Mouse (Mus musculus) T-helper 1 cell (primary cell): ENCODE data around the gene Tma7.

Source experiments
- in situ Hi-C: fragments of 300-600 bp; cut with MboI, MseI; formaldehyde crosslinking; loops from one replicate; pipeline ENCODE4 v1.15.1; 2025; ENCODE audit warnings: high pct_unique_total_duplicates

Tma7 gene

DNA sequence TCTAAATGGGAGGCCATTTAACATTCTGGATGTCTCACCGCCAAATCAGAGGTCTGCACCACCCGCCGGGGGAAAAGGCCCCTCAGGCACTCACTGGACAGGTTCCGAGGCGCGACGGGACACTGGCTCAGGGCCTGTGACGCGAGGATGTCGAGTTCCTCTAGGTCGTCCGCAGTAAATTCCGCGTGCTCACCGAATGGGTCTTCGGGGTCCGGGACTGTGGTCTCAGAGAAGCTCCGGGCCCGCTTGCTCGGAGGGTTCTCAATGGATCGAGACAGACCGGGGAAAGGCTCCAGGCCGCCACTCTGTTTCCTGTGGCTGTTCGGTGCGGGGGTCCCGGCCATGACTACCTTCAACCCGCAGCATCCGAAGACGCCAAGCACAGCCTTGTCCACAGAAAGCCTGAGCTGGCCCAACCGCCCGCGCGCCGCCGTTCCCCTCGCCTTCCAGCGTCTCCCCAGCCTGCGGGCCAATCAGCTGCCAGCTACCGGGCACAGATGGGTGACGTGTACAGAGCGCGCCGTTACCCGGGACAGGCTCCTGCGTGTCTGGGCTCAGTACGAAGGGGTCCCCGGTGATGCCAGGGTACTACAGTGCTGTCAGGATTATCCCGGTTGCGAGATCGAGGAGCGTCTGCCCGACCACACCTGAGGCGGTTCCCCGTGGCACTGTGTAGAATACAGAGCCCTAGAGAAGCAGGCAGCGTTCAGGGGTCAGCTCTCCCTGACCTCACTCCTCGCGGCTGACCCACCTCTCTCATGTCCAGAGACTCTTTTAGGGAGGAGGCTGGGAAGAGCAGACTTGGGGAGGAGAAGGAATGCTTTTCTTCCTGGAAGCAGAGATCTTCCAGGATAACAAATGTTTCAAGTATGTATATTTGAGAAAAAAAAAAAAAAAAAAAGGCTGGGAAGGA is 8.5 kb downstream of the Tma7 start, which contains the start of gene Atrip:
Atrip (minus strand) TSS at position 464 of the 913 bp plus-strand sequence.
- in situ Hi-C loops: loop anchor here (25.0 kb wide), 2 partner anchors 737 to 1737 kb away; partner anchors contain the start of genes 6430571L13Rik, Gpx1, Hemk1 and Usp4

DNA sequence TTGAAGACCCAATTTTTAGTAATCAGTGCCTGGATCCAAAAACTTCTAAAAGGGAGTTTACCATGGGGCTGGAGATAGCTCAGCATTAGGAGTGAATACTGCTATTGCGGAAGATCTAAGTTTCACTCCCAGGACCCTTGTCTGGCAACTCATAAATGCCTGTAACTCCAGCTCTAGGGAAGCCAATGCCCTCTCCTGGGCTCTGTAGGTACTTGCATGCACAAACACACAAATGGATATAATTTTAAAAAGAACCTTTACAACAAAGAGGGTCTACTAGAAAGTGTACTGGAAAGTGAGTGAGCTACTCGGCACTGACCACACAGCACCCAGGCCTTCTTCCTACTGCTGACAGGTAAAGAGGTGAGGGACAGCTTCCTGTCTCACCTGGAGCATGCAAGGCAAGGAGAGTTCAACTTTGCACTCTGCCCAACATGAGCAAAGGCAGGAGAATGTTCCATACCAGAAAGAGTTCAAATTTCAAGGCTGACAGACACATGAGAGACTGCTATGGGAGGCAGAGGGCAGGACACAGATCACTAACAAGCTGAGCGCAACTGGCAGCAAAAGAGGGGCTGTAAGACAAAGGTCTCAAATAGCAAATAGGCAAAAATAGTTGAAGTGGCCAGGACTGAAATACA is 14.2 kb downstream of the Tma7 start:
- in situ Hi-C loops: loop anchor here (25.0 kb wide), 2 partner anchors 731 to 1731 kb away; partner anchors contain the start of genes 6430571L13Rik, Gpx1, Hemk1 and Usp4

DNA sequence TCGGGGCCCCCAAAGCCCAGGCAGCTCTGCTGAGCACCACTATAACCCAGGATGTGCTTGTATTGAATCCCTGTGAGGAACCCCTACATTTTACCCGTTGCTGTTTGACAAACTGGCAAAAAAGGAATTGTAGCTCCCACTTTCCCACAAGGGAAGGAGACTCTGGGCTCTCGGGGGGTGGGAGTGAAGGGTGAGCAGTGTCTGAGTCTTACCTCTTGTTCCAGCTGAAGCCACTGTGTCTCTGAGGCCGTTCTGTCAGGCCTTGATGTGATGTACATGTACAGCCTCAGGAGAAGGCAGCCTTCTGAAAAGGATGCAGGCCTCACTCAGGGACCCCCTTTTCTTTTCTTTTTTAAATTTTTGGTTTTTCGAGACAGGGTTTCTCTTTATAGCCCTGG is 21.5 kb downstream of the Tma7 start:
- in situ Hi-C loops: loop anchor here (25.0 kb wide), 2 partner anchors 724 to 1724 kb away; partner anchors contain the start of genes 6430571L13Rik, Gpx1, Hemk1 and Usp4

DNA sequence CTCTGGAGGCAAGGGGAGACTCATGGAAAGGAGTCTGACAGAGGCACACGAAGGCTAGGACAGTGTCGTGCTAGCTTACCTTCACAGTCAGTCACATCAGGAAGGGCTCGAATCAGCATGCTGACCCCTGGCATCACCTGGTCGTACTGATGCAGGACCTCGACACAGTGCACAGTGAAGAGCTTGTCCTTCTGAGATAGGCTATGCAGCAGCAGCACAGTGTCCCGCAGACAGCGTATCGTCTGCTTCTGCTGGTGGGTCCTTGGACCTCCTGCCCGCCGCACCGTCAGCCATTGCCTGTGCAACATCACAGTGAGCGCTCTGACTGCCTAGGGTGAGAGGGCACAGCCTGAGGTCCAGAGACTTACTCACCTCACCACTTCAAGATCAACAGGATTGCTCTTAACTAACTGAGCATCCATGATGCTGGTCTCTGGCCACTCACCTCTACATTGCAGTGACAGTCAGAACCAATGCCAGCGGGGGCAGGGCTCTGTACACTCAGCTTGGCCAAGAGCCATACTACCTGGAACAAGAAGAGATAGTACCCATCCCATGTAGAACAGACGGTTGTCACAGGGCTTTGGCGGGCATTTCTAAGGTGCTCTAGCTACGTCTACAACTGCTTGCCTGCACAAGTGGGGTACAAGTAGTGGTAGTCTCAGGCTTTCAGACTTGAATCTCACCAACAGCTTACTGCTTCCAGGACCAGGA is 22.0 kb downstream of the Tma7 start:
- in situ Hi-C loops: loop anchor here (25.0 kb wide), 2 partner anchors 723 to 1723 kb away; partner anchors contain the start of genes 6430571L13Rik, Gpx1, Hemk1 and Usp4

DNA sequence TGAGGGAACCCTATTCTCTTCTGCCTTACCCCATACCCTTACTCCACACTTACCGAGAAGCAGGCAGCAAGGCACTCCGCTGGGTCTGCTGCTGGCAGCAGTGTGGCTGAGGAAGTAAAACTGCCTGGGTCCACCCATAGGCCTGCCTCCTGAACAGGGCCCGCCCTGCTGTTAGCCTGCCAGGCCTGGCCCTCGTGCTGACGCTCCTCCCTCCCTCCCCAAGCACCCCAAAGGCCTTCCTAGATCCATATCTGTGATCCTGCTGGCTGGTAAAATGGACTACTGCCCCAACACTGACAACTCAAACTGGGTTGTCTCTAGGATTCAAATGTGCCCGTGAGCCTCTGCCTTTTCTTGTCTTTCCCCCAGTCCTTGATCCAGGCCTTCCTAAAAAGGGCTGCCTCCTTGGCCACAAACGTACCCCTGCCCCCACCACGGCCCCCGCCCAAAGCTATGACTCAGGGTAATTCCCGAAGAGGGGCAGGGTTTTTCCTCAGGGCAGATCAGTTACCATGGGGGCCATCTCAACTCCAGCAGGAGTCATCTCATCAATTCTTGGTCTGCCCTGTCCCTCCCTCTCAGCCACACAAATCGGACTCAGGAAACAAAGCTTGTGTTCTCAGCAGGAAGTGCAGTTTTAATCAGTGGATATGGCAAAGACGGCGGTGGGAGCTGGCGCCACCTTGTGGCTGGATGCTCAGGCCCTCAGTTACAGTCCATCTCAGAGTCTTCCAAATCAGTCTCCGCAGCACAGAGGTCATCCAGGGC is 23.1 kb downstream of the Tma7 start, which contains the start of gene Trex1:
Trex1 (minus strand) TSS at position 599 of the 768 bp plus-strand sequence.
- in situ Hi-C loops: loop anchor here (5.0 to 25.0 kb wide), 3 partner anchors 67 to 1722 kb away; partner anchors contain the start of genes 6430571L13Rik, Gpx1, Hemk1 and Pfkfb4

DNA sequence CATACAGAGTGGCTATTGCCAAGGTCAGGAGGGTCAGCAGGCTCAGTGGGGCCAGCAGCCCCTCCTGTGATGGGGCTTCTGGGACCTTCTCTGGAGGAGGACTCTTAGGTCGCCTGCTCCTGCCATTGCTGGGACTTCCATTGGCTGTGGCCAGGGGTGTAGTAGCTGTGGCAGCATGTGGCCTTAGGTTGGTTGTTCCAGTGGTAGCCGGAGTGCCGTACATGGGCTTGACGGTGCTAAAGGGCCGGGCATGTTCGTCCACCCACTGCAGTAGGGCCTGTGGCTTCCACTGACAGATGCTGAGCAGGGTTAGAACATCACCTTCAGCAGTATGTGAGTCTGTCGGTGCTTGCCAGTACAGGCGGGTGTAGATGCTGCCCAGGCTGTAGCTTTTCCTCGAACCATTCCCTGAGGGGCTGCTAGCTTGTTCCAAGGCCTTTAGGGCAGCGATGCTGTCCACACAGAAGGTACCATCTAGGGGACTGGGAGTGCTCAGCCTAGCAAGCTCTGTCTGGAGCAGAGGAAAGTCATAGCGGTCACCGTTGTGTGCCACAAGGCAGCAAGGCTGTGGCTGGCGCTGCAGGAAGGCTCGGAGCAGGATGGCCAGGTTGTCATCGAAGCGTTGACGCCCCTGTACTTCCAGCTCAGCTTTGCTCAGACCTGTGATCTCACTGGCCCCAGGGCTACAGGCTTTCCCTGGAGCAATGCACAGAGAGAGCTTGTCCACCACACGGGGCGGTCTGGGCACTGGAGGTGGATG is 24.2 kb downstream of the Tma7 start:
- in situ Hi-C loops: loop anchor here (5.0 to 25.0 kb wide), 3 partner anchors 66 to 1721 kb away; partner anchors contain the start of genes 6430571L13Rik, Gpx1, Hemk1 and Pfkfb4

DNA sequence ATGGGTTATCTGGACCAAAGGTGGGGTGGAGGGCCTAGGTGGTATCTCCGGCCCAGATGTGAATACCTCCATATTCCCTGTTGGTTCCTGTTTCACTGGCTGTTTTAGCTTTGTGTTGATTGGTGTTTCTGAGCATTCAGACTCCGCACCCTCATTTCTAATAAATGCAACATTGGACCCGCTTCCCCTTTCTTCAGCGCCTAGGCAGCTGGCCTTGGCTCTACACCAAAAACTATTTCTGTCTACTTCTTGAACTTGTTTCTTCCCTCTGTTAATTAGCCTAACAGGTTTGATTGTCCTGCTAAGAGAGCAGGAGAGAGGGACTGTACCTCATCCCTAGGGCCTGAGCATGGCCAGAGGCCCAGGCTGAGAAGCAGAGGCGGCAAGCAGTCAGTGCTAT is 24.8 kb downstream of the Tma7 start:
- in situ Hi-C loops: loop anchor here (5.0 to 25.0 kb wide), 3 partner anchors 65 to 1720 kb away; partner anchors contain the start of genes 6430571L13Rik, Gpx1, Hemk1 and Pfkfb4

DNA sequence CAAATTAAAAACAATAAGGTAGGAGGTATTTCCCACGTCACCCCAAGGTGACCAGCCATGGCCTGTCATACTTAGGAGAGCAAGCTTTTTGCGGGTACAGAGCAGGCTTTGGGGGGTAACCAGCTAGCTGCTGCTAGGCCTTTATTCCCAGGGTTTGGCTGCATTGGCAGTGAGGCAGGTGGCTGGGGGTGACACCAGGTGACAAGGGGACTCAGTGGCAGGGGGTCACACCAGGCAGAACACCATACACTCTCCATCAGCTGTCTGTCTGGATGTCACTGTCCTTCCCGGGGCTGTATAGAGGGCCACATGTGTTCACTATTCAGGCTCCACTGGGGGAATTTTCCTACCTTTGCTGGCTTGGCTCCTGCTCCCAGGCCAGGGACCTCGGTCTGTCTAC is 25.5 kb downstream of the Tma7 start:
- in situ Hi-C loops: loop anchor here (5.0 to 25.0 kb wide), 3 partner anchors 65 to 1720 kb away; partner anchors contain the start of genes 6430571L13Rik, Gpx1, Hemk1 and Pfkfb4

DNA sequence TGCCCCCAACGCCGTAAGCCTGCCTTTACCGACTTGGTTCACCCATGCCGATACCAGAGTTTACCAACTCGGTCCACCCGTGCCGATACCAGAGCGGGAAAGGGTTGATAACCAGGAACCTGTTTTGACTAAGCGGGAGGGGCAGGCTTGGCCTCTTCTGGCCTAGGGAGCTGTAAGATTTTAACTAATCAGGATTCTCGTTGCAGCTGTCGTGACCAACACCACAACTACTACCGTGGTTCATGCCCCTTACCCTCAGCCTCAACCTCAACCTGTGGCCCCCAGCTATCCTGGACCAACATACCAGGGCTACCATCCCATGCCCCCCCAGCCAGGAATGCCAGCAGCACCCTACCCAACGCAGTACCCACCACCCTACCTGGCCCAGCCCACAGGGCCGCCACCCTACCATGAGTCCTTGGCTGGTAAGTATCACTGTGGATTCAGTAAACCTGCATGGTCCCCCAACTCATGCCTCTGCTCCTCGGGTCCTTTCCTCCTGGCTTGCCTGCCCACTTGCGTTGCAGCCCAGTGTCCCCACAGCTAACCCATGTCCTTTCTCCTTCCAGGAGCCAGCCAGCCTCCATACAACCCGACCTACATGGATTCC is 26.2 kb downstream of the Tma7 start:
- in situ Hi-C loops: loop anchor here (5.0 to 25.0 kb wide), 3 partner anchors 64 to 1719 kb away; partner anchors contain the start of genes 6430571L13Rik, Gpx1, Hemk1 and Pfkfb4

DNA sequence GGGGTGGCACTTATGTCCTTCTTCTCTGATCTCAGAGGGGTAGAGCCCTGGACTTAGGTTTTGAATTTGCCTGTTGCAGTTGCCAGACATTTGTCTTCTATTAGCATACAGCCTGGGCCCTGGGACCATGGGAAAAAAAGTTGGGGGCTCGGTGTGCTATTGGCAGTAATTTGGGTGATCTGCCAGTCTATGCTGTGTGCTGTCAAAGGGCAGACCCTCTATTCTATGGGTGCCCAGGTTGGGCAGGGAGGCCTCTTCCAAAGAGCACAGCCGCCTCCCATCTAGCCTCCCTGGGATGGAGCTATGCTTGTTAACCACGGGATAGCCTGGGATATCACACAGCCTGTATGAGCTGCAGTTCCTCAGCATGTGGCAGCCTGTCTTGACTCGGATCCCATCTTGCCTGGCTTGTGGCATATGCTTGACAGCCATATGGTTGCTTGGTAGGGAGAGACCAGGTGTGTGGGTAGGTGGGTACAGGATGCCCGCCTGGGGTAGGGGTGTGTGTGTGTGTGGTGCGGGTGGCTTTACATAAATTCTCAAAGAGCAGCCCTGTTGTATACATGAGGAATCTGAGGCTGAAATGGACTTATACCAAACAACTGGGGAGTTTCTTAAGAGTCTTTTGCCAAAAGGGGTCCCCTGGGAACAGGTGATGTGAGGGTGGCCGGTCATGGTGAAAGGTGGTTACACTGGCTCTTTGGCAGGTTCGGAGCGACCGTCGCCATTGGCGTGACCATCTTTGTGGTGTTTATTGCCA is 26.9 kb downstream of the Tma7 start:
- in situ Hi-C loops: loop anchor here (5.0 to 25.0 kb wide), 3 partner anchors 63 to 1718 kb away; partner anchors contain the start of genes 6430571L13Rik, Gpx1, Hemk1 and Pfkfb4

DNA sequence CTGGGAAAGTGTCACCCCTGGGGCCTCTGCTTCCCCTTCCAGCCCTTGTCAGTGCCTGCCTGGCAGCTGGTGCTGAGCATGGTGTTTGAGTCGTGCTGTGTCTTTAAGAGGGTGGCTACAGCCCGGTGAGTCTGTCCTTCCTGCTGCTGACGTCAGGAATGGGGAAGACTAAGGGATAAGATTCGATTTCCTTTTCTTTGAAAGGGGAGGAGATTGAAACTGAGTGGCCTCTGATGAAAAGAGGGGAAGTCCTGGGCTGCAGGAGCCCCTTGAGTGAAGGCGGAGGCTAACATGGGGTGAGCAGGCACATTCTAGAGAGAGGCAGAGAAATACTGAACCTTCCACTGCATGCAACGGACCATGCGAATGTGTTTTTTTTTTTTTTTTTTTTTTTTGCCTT is 27.7 kb downstream of the Tma7 start:
- in situ Hi-C loops: loop anchor here (5.0 to 25.0 kb wide), 3 partner anchors 62 to 1717 kb away; partner anchors contain the start of genes 6430571L13Rik, Gpx1, Hemk1 and Pfkfb4

DNA sequence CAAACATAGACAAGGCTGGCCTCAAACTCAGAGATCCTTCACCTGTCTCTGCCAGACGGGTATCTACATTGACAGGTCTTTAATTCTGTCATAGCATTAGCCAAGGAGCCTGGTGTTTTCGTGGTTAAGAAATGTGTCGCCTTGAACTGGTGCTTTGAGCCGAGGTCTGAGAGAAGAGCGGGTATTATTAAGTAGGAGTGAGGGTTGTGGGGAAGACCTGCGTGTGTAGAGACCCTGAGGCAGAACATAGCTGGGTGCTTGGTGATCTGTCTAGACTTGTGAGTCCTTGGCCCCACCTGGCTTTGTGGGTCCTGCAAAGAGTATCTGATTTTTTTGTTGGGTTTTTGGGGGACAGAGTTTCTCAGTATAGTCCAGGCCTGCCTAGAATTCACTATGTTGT is 28.5 kb downstream of the Tma7 start:
- in situ Hi-C loops: loop anchor here (25.0 kb wide), 2 partner anchors 717 to 1717 kb away; partner anchors contain the start of genes 6430571L13Rik, Gpx1, Hemk1 and Usp4

DNA sequence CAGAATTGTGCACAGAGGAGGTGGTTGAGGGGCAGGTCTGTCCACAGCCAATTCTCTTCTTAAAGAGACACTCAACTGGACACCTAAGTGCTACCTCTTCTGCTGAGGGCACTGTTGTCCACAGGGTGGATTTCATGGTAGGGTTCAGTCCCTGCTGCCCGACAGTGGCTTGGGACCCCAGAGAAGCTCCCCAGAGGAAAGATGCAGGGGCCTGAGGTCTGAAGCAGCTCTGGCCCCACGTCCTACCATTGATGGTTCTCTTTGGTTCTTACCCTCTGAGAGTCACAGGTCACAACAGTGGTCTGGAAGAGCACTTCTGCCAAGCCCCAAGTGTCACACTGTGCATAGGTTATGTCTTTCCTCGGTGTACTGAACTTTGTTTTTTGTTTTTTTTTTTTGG is 29.0 kb downstream of the Tma7 start:
- in situ Hi-C loops: loop anchor here (25.0 kb wide), 2 partner anchors 716 to 1716 kb away; partner anchors contain the start of genes 6430571L13Rik, Gpx1, Hemk1 and Usp4

DNA sequence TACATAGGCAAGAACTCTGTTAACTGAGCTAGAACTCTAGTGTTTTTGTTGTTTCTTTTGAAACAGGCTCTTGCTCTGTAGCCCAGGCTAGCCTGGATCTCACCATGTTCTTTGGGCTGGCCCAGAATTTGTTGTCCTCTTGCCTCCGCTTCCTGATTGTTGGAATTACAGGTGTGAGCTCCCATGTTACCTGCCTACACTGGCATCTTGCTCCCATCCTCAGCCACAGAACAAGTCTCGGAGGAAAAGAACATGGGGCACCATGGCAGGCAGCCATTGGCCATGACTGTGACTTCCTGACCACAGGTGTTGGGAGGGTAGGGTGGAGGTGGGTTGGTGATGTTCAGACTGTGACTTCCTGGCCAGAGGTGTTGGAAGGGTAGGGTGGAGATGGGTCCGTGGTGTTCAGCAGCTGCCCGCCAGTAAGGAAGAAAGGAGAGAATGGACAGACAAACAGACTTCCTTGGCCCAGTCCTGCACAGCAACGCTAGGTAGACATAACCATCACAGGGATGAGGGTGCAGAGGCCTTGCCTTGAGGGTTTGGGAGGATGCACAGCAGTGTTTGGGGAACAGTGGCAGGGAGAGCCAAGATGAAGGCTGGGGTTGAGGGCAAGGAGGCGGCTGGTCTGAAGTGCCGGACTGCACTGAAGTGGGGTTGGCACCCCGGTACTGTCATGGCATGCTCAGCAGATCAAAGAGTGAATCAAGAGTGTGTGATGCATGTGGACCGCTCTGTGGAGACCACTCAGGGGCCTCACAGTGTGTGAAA is 29.7 kb downstream of the Tma7 start:
- in situ Hi-C loops: loop anchor here (25.0 kb wide), 2 partner anchors 715 to 1715 kb away; partner anchors contain the start of genes 6430571L13Rik, Gpx1, Hemk1 and Usp4

DNA sequence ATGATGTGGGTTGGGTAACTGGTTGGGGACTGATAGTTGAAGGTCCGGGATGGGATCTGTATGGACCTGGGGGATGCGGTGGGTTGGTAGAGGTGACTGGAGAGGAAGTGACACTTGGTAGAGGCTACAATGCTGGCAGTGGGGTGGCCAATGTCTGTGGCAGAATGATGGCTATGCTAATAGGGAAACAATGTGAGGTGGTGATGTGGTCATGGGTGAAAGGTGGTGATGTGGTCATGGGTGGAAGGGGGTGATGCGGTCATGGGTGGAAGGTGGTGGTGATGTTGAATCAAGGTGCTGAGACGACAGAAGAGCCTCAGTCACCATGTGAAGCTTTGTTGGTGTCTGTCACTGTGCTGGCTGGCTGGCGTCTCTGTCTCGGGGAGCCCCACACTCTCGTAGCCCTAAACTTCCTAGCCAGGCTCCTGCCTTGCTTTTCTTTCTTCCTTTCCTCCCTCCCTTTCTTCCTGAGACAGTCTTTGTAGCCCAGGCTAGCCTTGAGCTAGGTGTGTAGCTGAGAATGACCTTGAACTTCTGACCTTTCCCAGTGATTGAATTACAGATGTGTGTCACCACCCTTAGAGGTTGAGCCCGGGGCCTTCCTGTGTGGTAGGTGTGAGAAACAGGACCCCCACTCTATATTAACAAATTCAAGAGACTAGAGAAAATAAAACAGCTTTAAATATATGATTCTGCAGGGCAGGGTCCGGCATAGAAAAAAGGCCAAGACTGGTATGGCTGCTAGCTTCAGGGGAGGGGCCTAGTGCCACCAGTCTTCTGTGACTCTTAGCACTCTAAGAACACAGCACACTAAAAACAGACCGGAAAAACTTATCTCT is 30.5 kb downstream of the Tma7 start:
- in situ Hi-C loops: loop anchor here (25.0 kb wide), 2 partner anchors 715 to 1715 kb away; partner anchors contain the start of genes 6430571L13Rik, Gpx1, Hemk1 and Usp4
